Mouse (Mus musculus): Measurements from ENCODE around the gene Cyb5r2.

DNA sequence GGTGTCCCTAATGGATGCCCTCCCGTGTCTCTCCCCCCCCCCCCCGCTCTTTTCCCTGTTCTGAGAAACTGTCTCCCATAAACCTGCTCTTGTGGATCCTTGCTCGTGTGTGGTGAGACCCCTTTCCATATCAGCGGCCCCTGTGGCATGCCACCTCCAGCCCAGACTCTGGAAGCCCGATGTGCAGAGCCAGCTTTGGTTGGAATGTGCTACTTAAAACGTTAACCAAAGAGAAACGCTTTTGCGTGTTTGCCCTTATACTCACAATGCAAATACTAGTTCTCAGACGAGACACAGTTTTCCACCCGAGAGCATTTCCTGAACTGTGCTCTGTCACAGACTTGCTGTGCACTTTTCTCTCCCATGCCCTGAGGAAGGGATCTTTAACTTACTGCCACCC is 27.2 kb downstream of the Cyb5r2 start:
- no peak for TF ChIP-seq POLR2A (IDR thresholded peaks at IDR 0.05; ENCODE audit: low read depth, low read length)
- no peak for TF ChIP-seq CTCF (IDR thresholded peaks at IDR 0.05; ENCODE audit: extremely low read depth, insufficient read length, insufficient replicate concordance, low read depth, low read length)

Data from small intestine, adult 2 months (tissue).